14 mouse cellular contexts compared by ENCODE assay signal in genomic region chr3:137737222-137737800, GRCm38 (mm10).
DNase-seq lines count a peak whose midpoint lies in the region; ATAC-seq lines count a peak whose summit lies in the region.
"Had no signal": no experiment of that assay in that cellular context is flagged by ENCODE, and none has a peak within 500 bp of the region (broad histone marks: within the 10 kb centered on the region; RNA-seq: fewer than 3 reads in every experiment).

No protein-coding gene starts in this region.

- peak overlapping the region; percentile 12; the same call in 1 of the 2 replicates for H3K4me2 ChIP-seq in forebrain, embryonic 16.5 days (ENCODE audit: low read length)
- peak overlapping the region; percentile 22; the same call in 1 of the 2 replicates for H3K4me2 ChIP-seq in midbrain, embryonic 13.5 days (replicated peaks)

- peak; percentile 19 to 25 for DNase-seq in cerebellum, postnatal 14 days
- DNase-seq in cerebellum, postnatal 36 days, result no peak
- DNase-seq in Muller cell, postnatal 12 days (ENCODE audit: inconsistent ontology term), result peak; percentile 73
- DNase-seq in spleen, postnatal 4 days (ENCODE audit: low spot score in 2 of 2), result no peak
- DNase-seq in right cerebral cortex, postnatal 36 days (ENCODE audit: low spot score in 2 of 2), result no peak
- DNase-seq: heart, adult 11 months; heart, postnatal 14 days; kidney, adult 18-20 months; right cerebral cortex, postnatal 4 days had no signal

- 9% methylated on average over 12 of the region's 12 CpGs for WGBS in forebrain, embryonic 16.5 days
- 18% methylated on average over 12 of the region's 12 CpGs for WGBS in midbrain, embryonic 13.5 days

- H3K9ac ChIP-seq in forebrain, embryonic 16.5 days (replicated peaks; ENCODE audit: low read depth, low read length), result no peak overlapping the region
- no peak overlapping the region for H3K9ac ChIP-seq in midbrain, embryonic 13.5 days (replicated peaks)

- peak; percentile 96 for ATAC-seq in forebrain, embryonic 16.5 days
- peak; percentile 82 for ATAC-seq in midbrain, embryonic 13.5 days
- no peak for ATAC-seq in monocyte, adult 5-6 weeks (replicated peaks; ENCODE audit: insufficient number of reproducible peaks, low FRiP score, low TSS enrichment, poor library complexity, severe bottlenecking)

- no peak overlapping the region for H3K27ac ChIP-seq in forebrain, embryonic 16.5 days (ENCODE audit: low read length)
- 0 out of 2 replicates have a peak overlapping the region, but pooled peaks have one; percentile 56 for H3K27ac ChIP-seq in midbrain, embryonic 13.5 days
- H3K27ac ChIP-seq: limb, embryonic 10.5 days; macrophage had no signal

- no peaks in the 10 kb centered on the region for H3K36me3 ChIP-seq in forebrain, embryonic 16.5 days (ENCODE audit: control insufficient read depth, insufficient read depth)
- no peaks in the 10 kb centered on the region for H3K36me3 ChIP-seq in midbrain, embryonic 13.5 days
- H3K36me3 ChIP-seq: limb, embryonic 10.5 days had no signal

- no peaks in the 10 kb centered on the region for H3K9me3 ChIP-seq in forebrain, embryonic 16.5 days (ENCODE audit: control insufficient read depth, low read length)
- no peaks in the 10 kb centered on the region for H3K9me3 ChIP-seq in midbrain, embryonic 13.5 days
- H3K9me3 ChIP-seq: limb, embryonic 10.5 days had no signal

- H3K4me3 ChIP-seq in forebrain, embryonic 16.5 days (replicated peaks; ENCODE audit: low read length), result no peak overlapping the region
- H3K4me3 ChIP-seq in midbrain, embryonic 13.5 days (replicated peaks), result no peak overlapping the region
- H3K4me3 ChIP-seq: limb, embryonic 10.5 days had no signal

- no peaks in the 10 kb centered on the region for H3K27me3 ChIP-seq in forebrain, embryonic 16.5 days (replicated peaks; ENCODE audit: control insufficient read depth, insufficient read depth, low read length)
- no peaks in the 10 kb centered on the region for H3K27me3 ChIP-seq in midbrain, embryonic 13.5 days

- peaks cover 8% of the 10 kb centered on the region for H3K4me1 ChIP-seq in forebrain, embryonic 16.5 days (replicated peaks; ENCODE audit: control insufficient read depth, insufficient read depth, low read length)
- H3K4me1 ChIP-seq in midbrain, embryonic 13.5 days (replicated peaks), result peaks cover 7% of the 10 kb centered on the region
- H3K4me1 ChIP-seq: limb, embryonic 10.5 days had no signal

Comparison
In these comparisons a context has a peak if more than half of its experiments do, and no peak if none do; other contexts are left out.
1. DNase-seq: peak in cerebellum, postnatal 14 days (2 of 2) and Muller cell, postnatal 12 days (single experiment); none in cerebellum, postnatal 36 days (0 of 2), spleen, postnatal 4 days (0 of 2) and right cerebral cortex, postnatal 36 days (0 of 2).